Mouse (Mus musculus): ENCODE data around the gene Dclk2. TPM values are rescaled to one million over a fixed set of nuclear protein-coding genes. Genes with fewer than 3 reads are reported as not detected.

The Dclk2 gene
- polyA plus RNA-seq, 1 experiment from 2014 or later, result 5.7 TPM

- no peak for ATAC-seq (ENCODE audit: insufficient number of reproducible peaks, insufficient read depth, low FRiP score, low TSS enrichment, low read depth)
- H3K9ac ChIP-seq (replicated peaks), result no peak overlapping the region
Measured at GRCm38 (mm10) chr3:86844804-86845481, 75.7 kb downstream of the Dclk2 start.

GRCm38 (mm10) chr3:86842461-86842860 lies 78.2 kb downstream of the Dclk2 start:
- H3K36me3 ChIP-seq, result no peaks in the 10 kb centered on the region
- H3K4me1 ChIP-seq (replicated peaks), result peaks cover 32% of the 10 kb centered on the region
- 91% methylated on average over 2 of the region's 2 CpGs for WGBS
- no peak overlapping the region for H3K9ac ChIP-seq (replicated peaks)
- ATAC-seq (ENCODE audit: insufficient number of reproducible peaks, insufficient read depth, low FRiP score, low TSS enrichment, low read depth), result no peak
- no peak overlapping the region for H3K4me2 ChIP-seq
- no peak overlapping the region for H3K4me3 ChIP-seq (replicated peaks)
- H3K9me3 ChIP-seq, result no peaks in the 10 kb centered on the region
- H3K27me3 ChIP-seq, result no peaks in the 10 kb centered on the region
- H3K27ac ChIP-seq, result 0 out of 2 replicates have a peak overlapping the region, but pooled peaks have one; percentile 17

More at GRCm38 (mm10) chr3:86844804-86845481, 75.7 kb downstream of the Dclk2 start:
- Histone ChIP-seq H3K27me3 (no peaks in the 10 kb centered on the region), H3K4me1 (replicated peaks) (peaks cover 28% of the 10 kb centered on the region), H3K9me3 (no peaks in the 10 kb centered on the region), H3K4me2 (peak overlapping the region; percentile 6; the same call in 1 of the 2 replicates), H3K36me3 (no peaks in the 10 kb centered on the region), H3K27ac (no peak overlapping the region), H3K4me3 (replicated peaks) (no peak overlapping the region)
- WGBS, result 20% methylated on average over 8 of the region's 8 CpGs

GRCm38 (mm10) chr3:86839606-86840005 lies 81.0 kb downstream of the Dclk2 start:
- Histone ChIP-seq H3K4me1 (replicated peaks) (peaks cover 18% of the 10 kb centered on the region), H3K9me3 (no peaks in the 10 kb centered on the region), H3K4me3 (replicated peaks) (no peak overlapping the region), H3K27me3 (no peaks in the 10 kb centered on the region), H3K4me2 (no peak overlapping the region), H3K36me3 (no peaks in the 10 kb centered on the region), H3K27ac (no peak overlapping the region), H3K9ac (replicated peaks) (no peak overlapping the region)
- 34% methylated on average over 3 of the region's 3 CpGs for WGBS
- ATAC-seq (ENCODE audit: insufficient number of reproducible peaks, insufficient read depth, low FRiP score, low TSS enrichment, low read depth), result no peak

- Histone ChIP-seq H3K9ac (replicated peaks) (no peak overlapping the region), H3K36me3 (no peaks in the 10 kb centered on the region), H3K27ac (no peak overlapping the region), H3K4me1 (replicated peaks) (peaks cover 22% of the 10 kb centered on the region), H3K4me3 (replicated peaks) (no peak overlapping the region), H3K27me3 (no peaks in the 10 kb centered on the region), H3K4me2 (no peak overlapping the region), H3K9me3 (no peaks in the 10 kb centered on the region)
- 63% methylated on average over 5 of the region's 5 CpGs for WGBS
- ATAC-seq (ENCODE audit: insufficient number of reproducible peaks, insufficient read depth, low FRiP score, low TSS enrichment, low read depth), result no peak
Measured at GRCm38 (mm10) chr3:86837386-86837785, 83.3 kb downstream of the Dclk2 start.

GRCm38 (mm10) chr3:86835180-86835579 lies 85.5 kb downstream of the Dclk2 start:
- Histone ChIP-seq H3K9ac (replicated peaks) (no peak overlapping the region), H3K9me3 (no peaks in the 10 kb centered on the region), H3K4me3 (replicated peaks) (no peak overlapping the region), H3K4me2 (no peak overlapping the region), H3K4me1 (replicated peaks) (peaks cover 35% of the 10 kb centered on the region), H3K27me3 (no peaks in the 10 kb centered on the region; the same call in 1 of the 2 replicates), H3K36me3 (no peaks in the 10 kb centered on the region), H3K27ac (no peak overlapping the region)
- no peak for ATAC-seq (ENCODE audit: insufficient number of reproducible peaks, insufficient read depth, low FRiP score, low TSS enrichment, low read depth)
- whole genome bisulfite sequencing, result 97% methylated on average over 4 of the region's 4 CpGs

GRCm38 (mm10) chr3:86834341-86834740 lies 86.3 kb downstream of the Dclk2 start:
- no peaks in the 10 kb centered on the region; the same call in 1 of the 2 replicates for H3K27me3 ChIP-seq
- no peak overlapping the region for H3K4me2 ChIP-seq
- 78% methylated on average over 7 of the region's 7 CpGs for WGBS
- H3K9ac ChIP-seq (replicated peaks), result no peak overlapping the region
- H3K4me3 ChIP-seq (replicated peaks), result no peak overlapping the region
- peak overlapping the region; percentile 53; the same call in 1 of the 2 replicates for H3K27ac ChIP-seq
- no peaks in the 10 kb centered on the region for H3K36me3 ChIP-seq
- ATAC-seq (ENCODE audit: insufficient number of reproducible peaks, insufficient read depth, low FRiP score, low TSS enrichment, low read depth), result no peak
- H3K4me1 ChIP-seq (replicated peaks), result peaks cover 31% of the 10 kb centered on the region
- no peaks in the 10 kb centered on the region for H3K9me3 ChIP-seq

- Histone ChIP-seq H3K27me3 (no peaks in the 10 kb centered on the region; the same call in 1 of the 2 replicates), H3K4me2 (no peak overlapping the region), H3K9me3 (no peaks in the 10 kb centered on the region), H3K9ac (replicated peaks) (no peak overlapping the region), H3K36me3 (no peaks in the 10 kb centered on the region), H3K4me1 (replicated peaks) (peaks cover 34% of the 10 kb centered on the region), H3K27ac (no peak overlapping the region), H3K4me3 (replicated peaks) (no peak overlapping the region)
- ATAC-seq (ENCODE audit: insufficient number of reproducible peaks, insufficient read depth, low FRiP score, low TSS enrichment, low read depth), result no peak
- 29% methylated on average over 14 of the region's 14 CpGs for WGBS
Measured at GRCm38 (mm10) chr3:86832591-86833267, 87.9 kb downstream of the Dclk2 start.

GRCm38 (mm10) chr3:86832115-86832514 lies 88.5 kb downstream of the Dclk2 start:
- 53% methylated on average over 8 of the region's 8 CpGs for WGBS
- Histone ChIP-seq H3K4me2 (no peak overlapping the region), H3K9ac (replicated peaks) (no peak overlapping the region), H3K27ac (no peak overlapping the region), H3K27me3 (no peaks in the 10 kb centered on the region; the same call in 1 of the 2 replicates), H3K36me3 (no peaks in the 10 kb centered on the region), H3K4me3 (replicated peaks) (no peak overlapping the region), H3K4me1 (replicated peaks) (peaks cover 34% of the 10 kb centered on the region), H3K9me3 (no peaks in the 10 kb centered on the region)
- no peak for ATAC-seq (ENCODE audit: insufficient number of reproducible peaks, insufficient read depth, low FRiP score, low TSS enrichment, low read depth)

- ATAC-seq (ENCODE audit: insufficient number of reproducible peaks, insufficient read depth, low FRiP score, low TSS enrichment, low read depth), result no peak
- peaks cover 24% of the 10 kb centered on the region for H3K4me1 ChIP-seq (replicated peaks)
- no peak overlapping the region for H3K4me2 ChIP-seq
- WGBS, result 92% methylated on average over 3 of the region's 3 CpGs
- H3K9ac ChIP-seq (replicated peaks), result no peak overlapping the region
- H3K9me3 ChIP-seq, result no peaks in the 10 kb centered on the region
- no peak overlapping the region for H3K4me3 ChIP-seq (replicated peaks)
- H3K27ac ChIP-seq, result no peak overlapping the region
- peaks cover 3% of the 10 kb centered on the region; the same call in 1 of the 2 replicates for H3K27me3 ChIP-seq
- no peaks in the 10 kb centered on the region for H3K36me3 ChIP-seq
Measured at GRCm38 (mm10) chr3:86827506-86827905, 93.1 kb downstream of the Dclk2 start.

GRCm38 (mm10) chr3:86821383-86821782 lies 99.3 kb downstream of the Dclk2 start:
- WGBS, result 51% methylated on average over 3 of the region's 3 CpGs
- no peak overlapping the region for H3K27ac ChIP-seq

GRCm38 (mm10) chr3:86820344-86820743 lies 100.3 kb downstream of the Dclk2 start:
- 0 out of 2 replicates have a peak, but pooled peaks cover 7% of the 10 kb centered on the region for H3K27me3 ChIP-seq
- no peak overlapping the region for H3K27ac ChIP-seq
- peaks cover 26% of the 10 kb centered on the region for H3K4me1 ChIP-seq (replicated peaks)
- no peaks in the 10 kb centered on the region for H3K9me3 ChIP-seq
- H3K36me3 ChIP-seq, result no peaks in the 10 kb centered on the region
- H3K9ac ChIP-seq (replicated peaks), result no peak overlapping the region
- H3K4me2 ChIP-seq, result no peak overlapping the region
- no peak for ATAC-seq (ENCODE audit: insufficient number of reproducible peaks, insufficient read depth, low FRiP score, low TSS enrichment, low read depth)
- H3K4me3 ChIP-seq (replicated peaks), result no peak overlapping the region
- WGBS, result 32% methylated on average over 10 of the region's 10 CpGs

More at GRCm38 (mm10) chr3:86821383-86821782, 99.3 kb downstream of the Dclk2 start:
- no peaks in the 10 kb centered on the region for H3K36me3 ChIP-seq
- H3K4me1 ChIP-seq (replicated peaks), result peaks cover 26% of the 10 kb centered on the region
- H3K27me3 ChIP-seq, result 0 out of 2 replicates have a peak, but pooled peaks cover 7% of the 10 kb centered on the region
- no peak for ATAC-seq (ENCODE audit: insufficient number of reproducible peaks, insufficient read depth, low FRiP score, low TSS enrichment, low read depth)
- H3K9me3 ChIP-seq, result no peaks in the 10 kb centered on the region
- H3K4me2 ChIP-seq, result no peak overlapping the region
- H3K4me3 ChIP-seq (replicated peaks), result no peak overlapping the region
- H3K9ac ChIP-seq (replicated peaks), result no peak overlapping the region

All from limb, embryonic 12.5 days (tissue).